Mouse (Mus musculus) limb, embryonic 14.5 days (tissue): ENCODE measurements around the gene Mfap3l. TPM values are rescaled to one million over a fixed set of nuclear protein-coding genes. Genes with fewer than 3 reads are reported as not detected.
A peak's percentile ranks its signal among the peaks of the same experiment; 100 is the strongest.

ENCODE experiments used
- ATAC-seq: fragments of 200-750 bp; cut with Nextera tagmentation; 2 replicates; pipeline ENCODE4 v1.8.0; 2017; ENCODE audit warnings: low read depth, moderate number of reproducible peaks, moderate TSS enrichment; ENCODE audit not compliant: low FRiP score
- DNase-seq: peaks from one replicate; pipeline ENCODE4 v3.0.0-alpha.2; 2015; ENCODE audit warnings: low spot score
- H3K27ac ChIP-seq: fragments of 300-500 bp; sonication (generic); replicated peaks from 2 replicates; pipeline ENCODE4 v1.5.1; 2014; ENCODE audit warnings: low read depth, mild to moderate bottlenecking, low read length, moderate library complexity, mixed read lengths
- H3K27me3 ChIP-seq: fragments of 300-500 bp; sonication (generic); 2 replicates; pipeline ENCODE4 v1.6.1; 2014; ENCODE audit warnings: low read length, mixed read lengths; ENCODE audit not compliant: control insufficient read depth, insufficient read depth
- H3K36me3 ChIP-seq: fragments of 300-500 bp; sonication (generic); 2 replicates; pipeline ENCODE4 v1.6.1; 2014; ENCODE audit warnings: mild to moderate bottlenecking, low read length, moderate library complexity, mixed read lengths; ENCODE audit not compliant: control insufficient read depth, insufficient read depth
- H3K4me1 ChIP-seq: fragments of 300-500 bp; sonication (generic); 2 replicates; pipeline ENCODE4 v1.6.1; 2014; ENCODE audit warnings: antibody characterized with exemption, low read length, mixed read lengths; ENCODE audit not compliant: control insufficient read depth, insufficient read depth
- H3K4me2 ChIP-seq: fragments of 300-500 bp; sonication (generic); replicated peaks from 2 replicates; pipeline ENCODE4 v1.6.1; 2014; ENCODE audit warnings: low read depth, mild to moderate bottlenecking, low read length, moderate library complexity; ENCODE audit not compliant: severe bottlenecking
- H3K4me3 ChIP-seq: fragments of 300-500 bp; sonication (generic); replicated peaks from 2 replicates; pipeline ENCODE4 v1.5.1; 2014; ENCODE audit warnings: low read length
- H3K9ac ChIP-seq: fragments of 300-500 bp; sonication (generic); 2 replicates; pipeline ENCODE4 v1.6.1; 2014; ENCODE audit warnings: mild to moderate bottlenecking, low read depth, low read length, moderate library complexity; ENCODE audit not compliant: severe bottlenecking
- H3K9me3 ChIP-seq: fragments of 300-500 bp; sonication (generic); 2 replicates; pipeline ENCODE4 v1.6.1; 2016; ENCODE audit warnings: low read length; ENCODE audit not compliant: control insufficient read depth
- POLR2A ChIP-seq: fragments of 200-500 bp; IDR thresholded peaks from 2 replicates; pipeline ENCODE4 v1.8.0; 2012; ENCODE audit warnings: inconsistent platforms, mild to moderate bottlenecking, moderate library complexity, borderline replicate concordance; ENCODE audit not compliant: insufficient read depth, insufficient read length; ENCODE audit errors: extremely low read depth
- WGBS: fragments of 180-500 bp; shearing (Covaris S2); extraction: QIAGEN DNeasy Blood & Tissue Kit; methylation state at CpG from one replicate; pipeline ENCODE4 v1.1.7; 2014; 5-methylcytosine and 5-hydroxymethylcytosine counted together
- polyA plus RNA-seq, 2 experiments: library from polyadenylated mRNA; depleted of rRNA in 1 of 2; stranded (reverse) in 1 of 2; unstranded in 1 of 2; fragments of >200 nt; fragmentation: Nextera tagmentation in 1 of 2; extraction: Ambion mirVana in 1 of 2; gene quantifications; 2 replicates each; pipeline versions ENCODE4 v1.2.1 to v1.2.3; 2012 to 2014

Mfap3l gene
- polyA plus RNA-seq, 2 experiments: 2.6 to 4.0 TPM

GRCm38 (mm10) chr8:60616928-60617327 is 15.7 kb upstream of the Mfap3l start:
- DNase-seq (peak; percentile 72), ATAC-seq (no peak)
- Histone ChIP-seq H3K4me3 (no peak overlapping the region), H3K27me3 (no peaks in the 10 kb centered on the region), H3K4me1 (no peaks in the 10 kb centered on the region), H3K36me3 (no peaks in the 10 kb centered on the region), H3K9me3 (no peaks in the 10 kb centered on the region), H3K4me2 (no peak overlapping the region), H3K27ac (no peak overlapping the region), H3K9ac (no peak overlapping the region)
- 33% methylated on average over 2 of the region's 2 CpGs for WGBS
- TF ChIP-seq POLR2A: no peak

- TF ChIP-seq POLR2A: no peak
- Histone ChIP-seq H3K9ac (no peak overlapping the region), H3K4me2 (no peak overlapping the region), H3K4me1 (no peaks in the 10 kb centered on the region), H3K27me3 (no peaks in the 10 kb centered on the region), H3K36me3 (no peaks in the 10 kb centered on the region), H3K4me3 (no peak overlapping the region), H3K27ac (no peak overlapping the region), H3K9me3 (no peaks in the 10 kb centered on the region)
- WGBS: 66% methylated on average over 4 of the region's 4 CpGs
- ATAC-seq: no peak
- DNase-seq: no peak
Measured at GRCm38 (mm10) chr8:60621561-60621960, 11.1 kb upstream of the Mfap3l start.

GRCm38 (mm10) chr8:60622056-60622455 is 10.6 kb upstream of the Mfap3l start:
- Histone ChIP-seq H3K9ac (no peak overlapping the region), H3K27me3 (no peaks in the 10 kb centered on the region), H3K4me1 (no peaks in the 10 kb centered on the region), H3K27ac (no peak overlapping the region), H3K4me2 (no peak overlapping the region), H3K4me3 (no peak overlapping the region), H3K9me3 (no peaks in the 10 kb centered on the region), H3K36me3 (no peaks in the 10 kb centered on the region)
- no peak for ATAC-seq
- WGBS: 89% methylated on average over 12 of the region's 12 CpGs
- DNase-seq: no peak
- no peak for TF ChIP-seq POLR2A

- Histone ChIP-seq H3K4me2 (no peak overlapping the region), H3K27me3 (no peaks in the 10 kb centered on the region), H3K36me3 (no peaks in the 10 kb centered on the region), H3K9ac (no peak overlapping the region), H3K4me3 (no peak overlapping the region), H3K9me3 (no peaks in the 10 kb centered on the region), H3K4me1 (no peaks in the 10 kb centered on the region), H3K27ac (no peak overlapping the region)
- TF ChIP-seq POLR2A: no peak
- ATAC-seq (no peak), DNase-seq (no peak)
- 70% methylated on average over 1 of the region's 1 CpGs for WGBS
Measured at GRCm38 (mm10) chr8:60623438-60623837, 9.2 kb upstream of the Mfap3l start.

- ATAC-seq: no peak
- H3K36me3 ChIP-seq: no peaks in the 10 kb centered on the region
- H3K4me2 ChIP-seq: no peak overlapping the region
- no peak overlapping the region for H3K27ac ChIP-seq
- H3K4me3 ChIP-seq: no peak overlapping the region
- no peak for TF ChIP-seq POLR2A
- no peaks in the 10 kb centered on the region for H3K27me3 ChIP-seq
- no peak overlapping the region for H3K9ac ChIP-seq
- 88% methylated on average over 7 of the region's 7 CpGs for WGBS
- H3K4me1 ChIP-seq: no peaks in the 10 kb centered on the region
- DNase-seq: no peak
- H3K9me3 ChIP-seq: no peaks in the 10 kb centered on the region
Measured at GRCm38 (mm10) chr8:60624722-60625121, 7.9 kb upstream of the Mfap3l start.

GRCm38 (mm10) chr8:60627937-60628336 is 4.7 kb upstream of the Mfap3l start:
- Histone ChIP-seq H3K36me3 (no peaks in the 10 kb centered on the region), H3K4me1 (no peaks in the 10 kb centered on the region), H3K4me2 (no peak overlapping the region), H3K27me3 (peaks cover 9% of the 10 kb centered on the region; the same call in 1 of the 2 replicates), H3K9me3 (no peaks in the 10 kb centered on the region), H3K9ac (no peak overlapping the region), H3K27ac (no peak overlapping the region), H3K4me3 (no peak overlapping the region)
- WGBS: 67% methylated on average over 3 of the region's 3 CpGs
- TF ChIP-seq POLR2A: no peak
- ATAC-seq: no peak
- no peak for DNase-seq
